Mouse (Mus musculus) thymus, postnatal 25 days (tissue): Measurements from ENCODE around the gene Vmn1r236.

Experiments
- DNase-seq: peaks from one replicate; pipeline ENCODE4 v3.0.0; 2022

The Vmn1r236 gene

DNA sequence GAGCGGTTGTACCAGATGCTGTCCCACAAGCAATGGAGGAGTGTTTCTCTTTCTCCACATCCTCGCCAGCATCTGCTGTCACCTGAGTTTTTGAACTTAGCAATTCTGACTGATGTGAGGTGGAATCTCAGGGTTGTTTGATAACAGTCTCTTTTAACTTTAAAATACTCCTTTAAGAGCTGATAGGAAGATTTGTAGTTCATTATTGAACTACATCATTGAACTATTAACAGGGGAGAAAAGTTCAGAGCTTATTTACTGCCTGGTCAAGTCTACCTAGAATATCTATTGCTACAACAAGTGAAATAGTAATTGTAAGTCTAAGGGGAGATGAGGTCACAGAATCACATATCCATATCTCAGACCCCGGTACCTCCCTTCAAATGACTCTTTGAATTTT, at the start of gene Vmn1r236:
TSS of gene Vmn1r236 (plus strand) at position 301 of the 400 bp plus-strand sequence.
- no peak for DNase-seq

- no peak for DNase-seq
Observed at GRCm38 (mm10) chr17:21256111-21256510, 26.6 kb upstream of the Vmn1r236 start, which contains the start of gene Vmn1r235. Gene Vmn1r235 (plus strand): TSS chr17:21256411.

DNA sequence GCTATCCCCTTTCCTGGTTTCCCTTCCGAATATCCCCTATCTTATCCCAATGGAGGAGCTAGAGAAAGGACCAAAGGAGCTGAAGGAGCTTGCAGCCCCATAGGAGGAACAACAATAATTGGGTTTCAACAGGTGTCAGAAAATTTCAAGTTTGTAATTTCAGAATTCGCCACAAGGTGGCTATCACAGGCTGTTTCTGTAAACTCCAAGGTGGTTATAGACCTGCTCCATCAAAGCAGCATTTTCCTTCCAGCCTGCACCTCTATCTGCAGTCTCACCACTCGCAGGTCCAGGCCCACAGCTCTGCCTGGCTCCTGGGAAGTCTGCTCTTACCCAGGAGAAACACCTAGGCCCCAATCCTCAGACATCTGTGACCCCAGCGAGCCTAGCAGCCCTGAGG, 10.6 kb upstream of the Vmn1r236 start:
- DNase-seq = peak; percentile 35

DNA sequence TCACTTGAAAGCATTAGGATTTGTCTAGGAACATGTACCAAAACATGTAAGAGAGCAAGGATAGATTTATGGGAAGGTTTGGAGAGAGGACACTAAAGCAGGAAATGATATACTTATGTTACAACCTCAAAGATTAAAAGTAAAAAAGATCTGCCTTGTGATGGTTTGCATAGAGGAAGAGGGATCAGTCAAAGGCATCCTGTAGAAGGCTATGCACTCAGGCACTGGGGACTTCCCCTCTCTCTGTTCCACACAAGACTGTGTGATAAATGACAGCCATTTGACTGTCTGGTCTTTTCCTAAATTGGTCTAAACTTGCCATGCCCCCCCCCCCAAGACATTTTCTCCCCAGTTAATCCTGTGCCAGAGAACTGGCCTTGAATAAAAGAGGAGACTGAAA, 1.7 kb downstream of the Vmn1r236 start:
- DNase-seq = no peak

DNA sequence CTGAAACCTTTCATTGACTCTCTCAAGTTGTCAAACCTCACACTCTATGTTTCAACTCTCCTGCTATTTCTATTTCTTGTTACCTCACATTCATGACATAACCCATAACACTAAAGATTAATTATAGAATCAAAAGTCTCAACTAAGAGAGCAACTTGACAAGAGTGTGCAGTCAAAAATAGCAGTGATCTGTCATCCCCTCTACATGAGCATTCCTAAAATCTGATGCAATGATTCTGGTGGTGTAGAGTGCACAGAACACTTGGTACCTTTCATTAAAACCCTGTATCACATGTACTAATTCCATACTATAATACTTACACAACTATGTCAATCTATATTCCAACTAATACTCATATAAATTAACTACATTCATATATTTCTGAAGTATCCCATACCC, 7.0 kb downstream of the Vmn1r236 start:
- DNase-seq = no peak

- DNase-seq = no peak
Observed at GRCm38 (mm10) chr17:21311565-21311964, 28.8 kb downstream of the Vmn1r236 start, which contains the start of gene Vmn1r237. Gene Vmn1r237 (plus strand): TSS chr17:21311865.
